Mouse (Mus musculus): ENCODE measurements around the gene Fbxo36.

Gene Fbxo36

GRCm38 (mm10) chr1:84855756-84856155, 16.1 kb downstream of the Fbxo36 start:
- DNase-seq (ENCODE audit: low read depth in 1 of 2, low spot score in 2 of 2), result no peak

- DNase-seq (ENCODE audit: low read depth in 1 of 2, low spot score in 2 of 2), result no peak
Observed at GRCm38 (mm10) chr1:84859597-84859996, 20.0 kb downstream of the Fbxo36 start.

DNA sequence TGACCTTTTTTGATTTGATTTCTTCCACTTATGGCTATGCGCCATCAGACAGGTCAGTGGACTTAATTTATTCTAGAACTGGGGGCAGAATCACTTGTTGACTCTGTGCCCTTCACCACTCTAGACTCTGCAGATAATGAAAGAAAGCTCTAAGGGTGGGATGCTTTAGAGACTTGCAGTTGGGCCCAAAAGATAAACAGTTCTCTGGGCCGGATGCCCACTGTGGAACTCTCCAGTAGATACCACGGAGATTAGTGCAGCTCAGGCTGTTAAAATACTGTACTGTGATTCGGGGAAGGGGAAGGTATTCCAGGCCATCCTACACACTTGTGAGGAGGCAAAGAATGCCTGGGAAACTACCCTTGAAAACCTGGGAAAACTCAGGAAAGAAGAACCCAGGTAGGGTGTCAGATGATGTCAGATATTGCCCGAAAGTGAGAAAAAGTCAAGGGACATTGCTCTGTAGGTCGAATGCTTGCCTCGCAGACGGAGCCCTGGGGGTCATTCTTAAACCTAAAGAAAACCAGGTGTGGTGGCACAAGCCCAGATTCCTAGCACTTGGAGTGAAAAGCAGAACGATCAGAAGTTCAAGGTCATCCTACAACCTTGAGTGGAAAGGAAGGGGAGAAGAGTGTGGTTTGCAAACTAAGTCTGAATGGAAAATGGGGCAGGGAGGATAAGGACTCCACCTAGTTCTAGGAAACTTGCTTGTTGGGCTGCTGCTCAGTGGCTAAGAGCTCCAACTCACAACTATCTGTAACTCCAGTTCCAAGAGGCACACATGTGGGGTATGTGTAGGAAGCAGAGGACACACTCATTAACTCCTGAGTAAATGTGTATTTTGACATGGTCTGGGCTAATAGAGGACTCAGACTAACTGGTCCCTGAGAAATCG, 21.0 kb downstream of the Fbxo36 start:
- no peak for DNase-seq (ENCODE audit: low read depth in 1 of 2, low spot score in 2 of 2)

DNA sequence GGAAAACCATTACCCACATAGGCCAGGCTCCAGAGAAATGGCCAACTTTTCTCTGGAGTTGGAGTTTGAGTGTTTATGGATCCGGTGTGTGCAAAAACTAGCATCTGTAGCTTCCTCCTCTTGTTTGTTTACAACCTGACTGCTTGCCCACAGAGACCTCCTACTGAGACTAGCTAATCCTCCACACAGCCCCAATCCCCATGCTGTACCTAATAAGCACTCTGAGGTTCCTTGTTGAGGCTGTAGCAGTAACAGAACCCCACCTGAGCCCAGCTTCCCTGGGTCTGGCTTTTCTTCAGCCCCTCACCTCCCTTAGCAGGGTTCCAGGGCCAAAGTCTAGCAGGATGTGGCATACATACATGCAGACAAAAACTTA, 21.6 kb downstream of the Fbxo36 start:
- no peak for DNase-seq (ENCODE audit: low read depth in 1 of 2, low spot score in 2 of 2)

DNA sequence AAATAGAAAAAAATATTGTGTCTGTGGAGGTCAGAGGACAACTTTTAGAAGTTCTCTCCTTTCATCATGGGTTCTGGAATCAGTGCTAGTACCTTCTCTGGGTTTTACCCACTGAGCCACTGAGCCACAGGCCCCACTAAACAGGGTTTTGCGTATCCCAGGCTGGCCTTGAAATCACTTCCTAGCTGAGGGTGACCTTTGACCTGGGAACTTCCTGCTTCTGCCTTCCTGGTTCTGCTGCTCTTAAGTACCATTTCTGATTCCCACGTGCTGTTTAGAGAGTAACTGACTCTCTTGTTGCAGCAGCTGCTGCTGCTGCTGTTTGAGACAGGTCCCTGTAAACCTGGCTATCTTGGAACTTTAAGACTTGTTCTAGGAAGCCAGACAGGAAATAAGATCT, 25.0 kb downstream of the Fbxo36 start:
- DNase-seq (ENCODE audit: low read depth in 1 of 2, low spot score in 2 of 2), result no peak

GRCm38 (mm10) chr1:84866231-84866630, 26.6 kb downstream of the Fbxo36 start:
- no peak for DNase-seq (ENCODE audit: low read depth in 1 of 2, low spot score in 2 of 2)

DNA sequence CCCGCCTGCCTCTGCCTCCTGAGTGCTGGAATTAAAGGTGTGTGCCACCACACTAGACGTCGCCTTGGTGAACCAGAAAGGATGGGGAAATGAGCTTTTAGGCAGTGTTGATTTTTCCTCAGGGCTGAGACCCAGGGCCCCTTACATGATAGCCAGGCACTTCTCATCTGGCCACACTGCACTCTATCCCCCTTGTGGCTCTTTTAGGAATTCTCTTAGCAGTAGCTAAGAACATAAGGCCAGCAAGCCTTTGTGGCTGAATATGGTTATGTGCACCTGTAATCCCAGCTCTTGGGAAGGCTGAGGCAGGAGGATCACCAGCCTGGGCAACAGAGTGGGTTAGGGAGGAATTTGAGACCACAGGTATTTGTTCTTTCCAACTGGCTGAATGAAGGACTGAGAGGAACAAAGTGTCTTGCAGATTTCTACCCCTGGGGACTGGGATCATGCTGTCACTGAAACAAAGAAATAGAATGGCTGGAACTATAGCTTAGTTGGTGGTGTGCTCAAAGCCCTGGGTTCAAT, 27.1 kb downstream of the Fbxo36 start:
- no peak for DNase-seq (ENCODE audit: low read depth in 1 of 2, low spot score in 2 of 2)

DNA sequence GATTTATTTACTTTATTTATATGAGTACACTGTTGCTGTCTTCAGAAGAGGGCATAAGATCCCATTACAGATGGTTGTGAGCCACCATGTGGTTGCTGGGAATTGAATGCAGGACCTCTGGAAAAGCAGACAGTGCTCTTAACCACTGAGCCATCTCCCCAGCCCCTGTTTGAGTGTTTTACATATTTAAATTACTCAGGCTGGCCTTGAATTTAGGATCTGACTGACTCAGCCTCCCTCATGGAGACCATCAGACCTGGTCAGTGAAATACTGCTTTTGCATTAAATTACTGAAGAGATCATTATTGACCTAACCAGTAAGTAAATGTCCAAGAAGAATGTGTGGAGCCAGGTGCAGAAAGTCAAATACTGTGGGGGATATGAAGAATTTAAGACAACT, 28.7 kb downstream of the Fbxo36 start:
- no peak for DNase-seq (ENCODE audit: low read depth in 1 of 2, low spot score in 2 of 2)

- DNase-seq (ENCODE audit: low read depth in 1 of 2, low spot score in 2 of 2), result no peak
Observed at GRCm38 (mm10) chr1:84868841-84869240, 29.2 kb downstream of the Fbxo36 start.

GRCm38 (mm10) chr1:84869498-84869897, 29.9 kb downstream of the Fbxo36 start:
- no peak for DNase-seq (ENCODE audit: low read depth in 1 of 2, low spot score in 2 of 2)

DNA sequence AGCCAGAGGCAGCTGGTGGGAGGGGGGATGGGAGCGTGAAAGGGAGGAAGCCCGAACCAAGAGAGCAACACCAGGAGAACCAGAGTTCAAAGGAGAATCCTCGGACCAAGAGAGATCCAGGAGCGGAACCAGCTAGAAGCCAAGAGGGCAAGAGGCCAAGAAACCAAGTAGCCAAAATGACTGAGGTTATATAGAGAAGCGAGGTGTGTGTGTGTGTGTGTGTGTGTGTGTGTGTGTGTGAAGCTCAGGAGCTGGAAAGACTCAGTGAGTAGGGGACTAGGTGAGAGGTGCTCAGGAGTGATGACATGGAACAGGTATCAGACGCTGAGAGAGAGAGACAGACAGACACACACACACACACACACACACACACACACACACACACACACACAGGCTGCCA, 31.5 kb downstream of the Fbxo36 start:
- DNase-seq (ENCODE audit: low read depth in 1 of 2, low spot score in 2 of 2), result no peak

DNA sequence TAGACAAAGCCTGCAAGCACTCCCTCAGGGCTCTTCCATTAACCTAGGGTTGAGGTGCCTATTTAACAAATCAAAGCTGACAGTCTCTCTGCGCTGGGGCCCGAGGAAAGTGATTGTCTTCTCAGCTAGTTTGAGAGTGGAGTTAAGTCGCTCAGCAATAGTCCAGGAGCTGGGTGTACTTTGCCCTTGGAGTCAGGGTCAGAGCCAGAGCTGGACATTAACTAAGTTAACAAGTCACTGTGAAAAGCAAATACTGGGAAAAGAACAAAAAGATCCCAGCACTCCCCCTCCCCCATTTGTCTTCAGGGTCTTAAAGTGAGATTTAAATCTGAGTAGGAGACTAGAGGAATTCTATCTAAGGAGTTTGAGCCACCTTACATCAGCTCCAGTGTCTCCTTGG, 32.5 kb downstream of the Fbxo36 start:
- DNase-seq (ENCODE audit: low read depth in 1 of 2, low spot score in 2 of 2), result no peak

GRCm38 (mm10) chr1:84872939-84873338, 33.3 kb downstream of the Fbxo36 start:
- DNase-seq (ENCODE audit: low read depth in 1 of 2, low spot score in 2 of 2), result no peak

GRCm38 (mm10) chr1:84877590-84877989, 37.9 kb downstream of the Fbxo36 start:
- DNase-seq (ENCODE audit: low read depth in 1 of 2, low spot score in 2 of 2), result no peak

- no peak for DNase-seq (ENCODE audit: low read depth in 1 of 2, low spot score in 2 of 2)
Observed at GRCm38 (mm10) chr1:84879571-84880120, 40.0 kb downstream of the Fbxo36 start.

DNA sequence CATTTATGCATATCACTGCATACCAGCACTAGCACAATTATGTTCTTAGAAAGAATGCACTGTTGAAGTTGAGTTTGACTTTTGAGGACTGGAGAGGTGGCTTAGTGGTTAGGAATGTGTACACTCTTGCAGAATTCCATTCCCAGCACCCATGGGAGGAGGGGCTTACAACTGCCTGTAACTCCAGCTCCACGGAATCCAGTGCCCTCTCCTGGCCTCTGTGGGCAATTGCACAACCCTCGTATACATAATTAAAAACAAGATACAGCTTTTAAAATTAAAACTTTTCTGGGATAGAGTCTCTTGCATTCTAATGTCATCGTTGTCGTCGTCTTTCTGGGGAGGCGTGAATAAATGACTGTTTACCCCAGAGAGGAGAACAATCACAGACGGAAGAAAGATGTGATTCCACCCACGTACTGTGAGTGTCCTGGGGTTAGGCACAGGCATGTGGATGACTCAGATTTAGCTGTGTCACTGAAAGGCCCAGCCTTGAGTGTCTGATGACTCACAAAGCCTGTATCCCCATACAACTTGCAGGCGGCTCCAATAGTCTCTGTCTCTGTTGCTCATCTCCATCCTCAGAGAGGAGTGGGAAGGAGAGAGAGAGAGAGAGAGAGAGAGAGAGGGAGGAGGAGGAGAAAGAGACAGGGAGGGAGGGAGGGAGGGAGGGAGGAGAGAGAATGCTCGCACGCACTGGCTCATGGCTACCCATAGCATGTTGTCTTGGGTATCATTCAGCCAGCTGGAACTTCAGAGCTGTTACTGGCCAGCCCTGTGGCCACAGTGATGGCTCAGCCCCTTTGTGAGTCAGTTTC, 41.8 kb downstream of the Fbxo36 start:
- no peak for DNase-seq (ENCODE audit: low read depth in 1 of 2, low spot score in 2 of 2)

- no peak for DNase-seq (ENCODE audit: low read depth in 1 of 2, low spot score in 2 of 2)
Observed at GRCm38 (mm10) chr1:84882066-84882532, 42.5 kb downstream of the Fbxo36 start.

DNA sequence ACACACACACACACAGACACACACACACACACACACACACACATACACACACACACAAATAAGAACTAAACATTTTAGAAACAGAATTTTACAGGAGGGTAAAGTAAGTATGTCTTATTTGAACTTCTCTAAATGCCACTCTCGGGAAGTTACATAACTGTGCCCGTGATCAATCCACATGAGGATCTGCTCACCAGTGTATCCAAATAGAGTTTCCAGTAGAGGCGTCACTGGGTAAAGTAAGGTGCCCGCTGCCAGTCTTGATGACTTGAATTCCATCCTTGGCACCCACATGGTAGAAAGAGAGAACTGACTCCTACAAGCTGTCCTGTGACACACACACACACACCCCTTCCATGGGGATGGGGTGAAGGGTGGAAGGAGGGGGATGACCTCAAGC, 43.3 kb downstream of the Fbxo36 start:
- DNase-seq (ENCODE audit: low read depth in 1 of 2, low spot score in 2 of 2), result no peak

DNA sequence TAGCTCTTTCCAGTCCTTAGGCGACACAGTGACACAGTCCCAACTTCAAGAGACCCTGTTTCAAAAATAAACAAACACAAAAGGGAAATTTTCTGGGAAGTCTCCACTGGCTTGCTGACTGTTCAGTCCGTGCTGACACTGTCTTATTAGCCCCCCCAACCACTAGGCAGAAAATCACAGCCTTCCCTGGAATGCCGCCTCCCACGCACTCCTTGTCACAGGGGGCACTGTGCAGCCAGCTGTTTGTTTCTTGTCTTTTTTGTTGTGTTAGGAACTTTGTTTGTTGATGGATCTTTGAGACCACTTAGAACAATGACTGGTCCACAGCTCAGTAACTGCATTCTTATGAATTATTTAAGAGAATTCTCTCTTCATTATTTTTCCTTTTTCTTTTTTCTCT, 44.2 kb downstream of the Fbxo36 start:
- no peak for DNase-seq (ENCODE audit: low read depth in 1 of 2, low spot score in 2 of 2)

- no peak for DNase-seq (ENCODE audit: low read depth in 1 of 2, low spot score in 2 of 2)
Observed at GRCm38 (mm10) chr1:84885174-84885573, 45.5 kb downstream of the Fbxo36 start.

DNA sequence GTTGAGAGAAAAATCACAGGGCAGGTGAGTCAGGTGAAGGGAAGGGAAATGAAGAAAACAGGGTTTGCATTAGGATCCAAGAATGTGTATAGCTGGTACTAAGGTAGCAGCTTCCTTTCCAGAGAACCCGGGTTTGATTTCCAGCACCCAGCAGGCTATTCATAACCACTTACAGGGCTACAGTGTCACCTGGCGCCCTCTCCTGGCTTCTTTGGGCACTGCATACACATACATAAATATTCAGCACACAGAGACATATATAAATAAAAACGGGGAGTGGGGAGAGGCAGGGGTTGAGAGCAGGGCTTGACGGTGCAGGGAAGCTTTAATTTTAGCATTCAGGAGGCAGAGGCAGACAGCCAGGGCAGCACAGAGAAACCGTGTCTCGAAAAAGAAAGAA, 46.3 kb downstream of the Fbxo36 start:
- no peak for DNase-seq (ENCODE audit: low read depth in 1 of 2, low spot score in 2 of 2)
